Mouse (Mus musculus): ENCODE measurements around the gene Ciapin1.

Ciapin1 gene

DNA sequence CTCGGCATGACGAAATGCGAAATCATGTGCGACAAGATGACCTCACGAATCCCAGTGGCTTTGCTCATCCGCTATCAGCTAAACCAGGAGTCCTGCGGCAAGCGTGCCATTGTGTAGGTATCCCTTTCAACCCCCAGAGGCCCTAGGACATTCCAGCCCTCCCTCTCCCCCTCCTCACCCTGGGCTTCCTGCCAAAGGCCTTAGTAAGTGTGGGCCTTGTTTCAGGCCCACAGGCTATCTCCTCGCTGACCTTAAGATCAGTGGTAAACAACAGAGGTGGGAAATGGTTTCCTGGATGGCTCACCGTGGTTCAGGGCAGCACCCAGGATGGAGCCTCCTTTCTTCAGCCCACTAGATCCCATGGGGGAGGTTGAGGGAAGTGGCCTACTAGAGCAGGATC lies 60.1 kb downstream of the Ciapin1 start:
- no peak for DNase-seq

DNA sequence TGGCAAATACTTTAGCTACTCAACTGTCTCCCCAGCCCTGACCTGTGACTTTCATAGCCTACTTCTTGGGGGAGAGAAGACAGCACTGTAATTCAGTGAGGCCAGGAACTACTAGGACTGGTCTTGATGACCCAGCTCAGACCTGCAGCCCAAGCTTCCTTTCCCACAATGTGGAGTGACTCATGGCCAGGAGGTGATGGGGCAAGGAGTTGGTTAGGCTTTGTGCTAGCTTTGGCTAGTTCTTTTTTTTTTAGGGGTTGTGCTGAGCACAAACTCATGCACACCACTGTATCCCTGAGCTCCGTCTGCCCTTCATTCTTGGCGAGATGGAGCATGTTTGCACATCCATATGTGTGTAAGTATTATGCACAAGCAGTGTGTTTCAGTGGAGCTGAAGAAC lies 61.8 kb downstream of the Ciapin1 start:
- DNase-seq = no peak

DNA sequence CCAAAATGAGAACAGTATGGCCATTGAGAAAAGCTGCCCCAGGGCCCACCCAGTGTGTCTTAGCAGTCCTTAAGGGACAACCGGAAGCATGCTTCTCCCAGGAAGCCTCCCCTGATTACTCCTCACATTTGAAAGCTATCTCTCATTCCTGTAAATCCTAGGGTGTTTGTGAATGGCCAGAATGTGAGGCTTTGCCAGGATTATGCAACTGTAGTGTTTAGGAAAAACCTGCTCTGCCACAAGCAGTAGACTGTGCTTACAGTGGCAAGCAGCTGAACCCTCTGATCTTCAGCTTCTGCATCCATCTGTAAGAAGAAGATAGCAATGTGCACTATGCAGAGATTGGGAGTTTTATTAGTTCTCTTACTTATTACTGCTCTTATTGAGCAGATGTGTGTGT lies 63.6 kb downstream of the Ciapin1 start:
- no peak for DNase-seq

DNA sequence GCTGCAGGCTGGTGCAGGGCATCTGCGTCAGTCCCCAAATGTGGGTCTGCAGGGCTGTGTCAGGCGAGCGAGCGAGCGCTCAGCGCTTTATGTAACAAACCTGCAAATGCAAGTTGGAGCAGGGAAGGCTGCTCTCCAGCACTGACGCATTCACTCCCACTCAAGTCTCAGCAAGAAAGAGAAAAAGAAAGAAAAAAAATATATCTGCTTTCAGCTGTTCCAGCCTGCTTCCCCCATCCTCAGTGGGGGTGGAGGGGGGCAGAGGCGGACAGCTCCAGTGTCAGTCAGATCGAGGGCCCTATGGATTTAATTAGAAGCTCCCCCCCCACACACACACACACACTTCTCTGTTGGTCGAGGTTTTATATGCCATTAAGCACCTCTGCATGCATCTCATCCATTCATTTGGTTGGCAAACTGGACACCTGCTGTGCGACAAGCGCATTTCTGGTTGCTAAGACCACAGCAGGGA lies 64.4 kb downstream of the Ciapin1 start:
- DNase-seq = peak in 1 of 2 experiments; percentile 16

- DNase-seq = no peak
Observed at GRCm38 (mm10) chr8:94773048-94773447, 65.1 kb downstream of the Ciapin1 start.

GRCm38 (mm10) chr8:94771941-94772670 lies 66.1 kb downstream of the Ciapin1 start, which contains the start of gene Cx3cl1:
Gene Cx3cl1 (plus strand): TSS chr8:94772009.
- peak; percentile 62 to 63 for DNase-seq

DNA sequence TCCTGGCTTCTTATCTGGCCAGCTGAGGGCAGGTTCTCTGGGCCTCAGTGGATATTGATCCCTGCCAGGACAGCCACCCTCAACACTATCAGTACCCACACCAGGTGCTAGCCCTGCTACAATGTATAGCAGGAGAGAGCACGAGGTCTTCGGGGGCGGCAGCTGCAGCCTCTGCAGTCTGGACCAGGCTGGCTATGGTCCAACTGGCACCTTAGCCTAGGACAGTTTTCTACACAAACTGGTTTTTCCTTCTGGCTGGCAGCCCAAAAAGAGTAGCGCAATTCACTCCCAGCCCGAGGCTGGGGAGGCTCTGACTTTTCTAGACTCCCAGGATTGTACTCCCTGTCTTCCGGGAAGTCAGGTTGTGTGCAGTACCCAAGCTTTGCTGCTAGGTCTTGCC lies 67.2 kb downstream of the Ciapin1 start:
- peak; percentile 30 to 61 for DNase-seq
